Mouse (Mus musculus): ENCODE results near the gene Pilra.

Pilra gene

DNA sequence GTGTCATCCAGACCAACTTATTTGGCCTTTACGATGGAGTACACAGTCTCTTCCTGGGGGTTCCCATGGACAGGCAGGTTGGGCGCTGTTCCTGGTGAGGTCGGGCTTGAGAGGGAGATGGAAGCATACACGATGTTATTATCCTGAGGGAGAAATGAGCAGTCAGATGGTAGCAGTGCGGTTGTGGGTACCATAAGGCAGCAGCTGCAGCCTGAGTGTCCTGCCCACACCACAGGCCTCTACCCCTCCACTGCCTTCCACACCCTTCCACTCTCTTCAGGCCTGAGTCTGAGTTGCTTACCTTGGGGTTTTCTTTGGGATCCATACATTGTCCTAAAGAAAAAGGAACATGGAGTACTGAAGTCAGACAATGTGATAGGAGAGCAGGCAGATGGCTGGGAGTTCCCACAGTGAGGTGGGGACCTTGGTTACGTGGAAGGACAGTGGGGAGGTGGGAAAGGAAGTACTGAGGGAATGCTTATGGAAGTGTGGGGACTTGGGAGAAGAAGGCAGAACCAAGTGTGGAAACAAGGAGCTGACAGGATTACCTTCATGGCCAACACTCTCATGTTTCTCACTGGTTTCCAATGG is 12.5 kb downstream of the Pilra start:
- DNase-seq (ENCODE audit: low read depth): no peak

DNA sequence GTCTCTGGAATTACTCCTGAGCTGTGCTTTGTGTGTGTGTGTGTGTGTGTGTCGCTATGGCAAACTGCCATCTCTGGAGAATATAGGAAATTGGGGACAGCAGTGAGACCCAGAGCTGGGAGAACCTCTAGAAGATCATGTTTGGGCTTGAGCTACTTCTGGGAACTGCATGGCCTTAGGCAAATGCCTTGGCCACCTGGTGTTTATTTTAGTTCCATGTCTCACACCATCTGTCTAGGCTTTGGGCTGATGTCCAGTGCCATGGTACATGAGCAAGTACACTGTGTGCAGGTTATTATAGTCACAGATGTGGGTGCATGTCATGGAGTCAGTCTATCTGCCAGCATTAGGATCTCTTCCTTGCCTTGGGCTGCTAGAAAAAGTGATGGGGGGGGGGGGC is 13.5 kb downstream of the Pilra start:
- no peak for DNase-seq (ENCODE audit: low read depth)

DNA sequence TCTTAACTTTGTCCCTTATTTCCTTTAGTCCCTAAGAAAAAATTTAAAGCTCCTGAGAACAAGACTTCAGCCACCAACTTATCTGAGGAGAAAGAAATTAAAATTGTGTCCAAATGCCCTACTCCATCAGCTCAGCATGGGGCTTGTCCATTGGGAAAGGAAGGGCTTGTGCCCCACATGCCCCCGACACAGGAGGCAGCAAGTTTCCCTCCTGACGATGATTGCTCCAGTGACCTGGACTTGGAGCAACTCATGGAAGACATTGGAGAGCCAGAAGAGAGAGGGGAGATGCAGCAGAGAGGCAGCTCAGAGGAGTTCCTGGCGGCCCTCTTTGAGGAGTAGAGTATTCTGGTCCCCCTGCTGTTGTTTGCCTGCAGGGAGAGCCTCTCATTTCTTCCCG is 14.0 kb downstream of the Pilra start:
- DNase-seq (ENCODE audit: low read depth): no peak

DNA sequence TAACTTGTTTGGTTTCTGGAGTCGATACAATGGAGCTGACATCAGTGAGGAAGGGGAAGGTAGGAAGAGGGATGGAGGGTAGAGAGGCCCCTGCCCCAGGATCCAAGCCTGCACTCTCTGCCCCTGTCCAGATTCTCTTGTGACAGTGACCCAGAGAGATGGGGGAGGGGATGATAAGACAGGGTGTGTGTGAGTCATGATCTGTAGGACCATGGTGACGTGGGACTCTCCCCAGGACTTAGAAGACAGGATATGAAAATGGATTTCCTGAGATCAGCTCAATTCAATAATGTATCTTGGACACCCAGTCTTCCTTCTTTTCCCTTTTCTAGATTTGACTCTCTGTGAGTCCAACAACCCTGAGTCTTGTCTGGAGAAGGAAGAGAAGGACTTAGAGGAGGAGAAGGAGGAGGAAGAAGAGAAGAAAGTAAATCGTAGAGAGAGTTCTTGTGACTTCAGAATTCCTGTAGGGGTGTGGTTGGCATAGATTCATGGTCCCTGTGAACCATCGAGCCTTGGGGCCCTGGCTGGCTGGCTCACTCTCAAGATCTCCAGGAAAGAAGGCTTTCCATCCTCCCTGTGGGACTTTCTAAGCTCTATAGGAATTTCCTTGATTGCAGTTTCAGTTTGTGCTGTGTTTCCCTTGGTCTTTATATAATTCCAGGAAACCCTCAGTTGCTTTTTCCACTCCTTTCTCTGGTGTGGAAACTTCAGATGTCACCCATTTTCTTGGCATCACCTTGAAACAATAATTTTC is 18.4 kb downstream of the Pilra start:
- DNase-seq (ENCODE audit: low read depth): peak; percentile 19

DNA sequence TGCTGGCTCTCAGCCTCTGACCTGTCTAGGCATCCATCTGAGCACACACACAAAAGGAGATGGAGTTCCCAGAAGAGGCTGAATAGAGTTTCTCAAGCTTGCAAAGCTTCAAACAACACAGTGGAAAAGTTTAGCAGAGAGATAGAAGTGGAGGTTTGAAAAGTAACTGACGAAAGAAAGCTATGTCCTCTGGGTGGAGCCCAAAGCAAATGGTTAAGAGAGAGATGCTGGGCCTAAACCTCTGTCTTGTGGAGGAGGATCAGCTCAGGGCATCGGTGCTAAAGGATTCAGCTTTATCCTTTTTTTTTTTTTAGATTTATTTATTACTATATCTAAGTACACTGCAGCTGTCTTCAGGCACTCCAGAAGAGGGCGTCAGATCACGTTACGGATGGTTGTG is 27.8 kb downstream of the Pilra start:
- DNase-seq (ENCODE audit: low read depth): no peak

DNA sequence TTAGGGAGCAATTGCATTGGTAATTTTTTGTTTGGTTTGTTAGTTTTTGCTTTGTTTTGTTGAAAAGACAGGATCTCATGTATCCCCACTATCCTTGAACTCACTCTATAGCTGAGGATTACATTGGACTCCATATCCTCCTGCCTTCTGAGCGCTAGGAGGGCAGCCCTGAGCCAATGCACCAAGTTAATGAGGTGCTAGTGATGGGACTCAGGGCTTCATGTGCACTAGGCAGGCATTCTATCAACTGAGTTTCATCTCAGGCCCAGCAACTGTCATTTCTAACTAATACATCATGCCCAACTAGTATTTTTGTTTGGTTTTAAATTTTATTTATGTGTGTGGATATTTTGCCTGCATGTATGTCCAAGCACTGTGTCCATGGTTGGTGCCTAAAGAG is 29.9 kb downstream of the Pilra start:
- DNase-seq (ENCODE audit: low read depth): no peak

DNA sequence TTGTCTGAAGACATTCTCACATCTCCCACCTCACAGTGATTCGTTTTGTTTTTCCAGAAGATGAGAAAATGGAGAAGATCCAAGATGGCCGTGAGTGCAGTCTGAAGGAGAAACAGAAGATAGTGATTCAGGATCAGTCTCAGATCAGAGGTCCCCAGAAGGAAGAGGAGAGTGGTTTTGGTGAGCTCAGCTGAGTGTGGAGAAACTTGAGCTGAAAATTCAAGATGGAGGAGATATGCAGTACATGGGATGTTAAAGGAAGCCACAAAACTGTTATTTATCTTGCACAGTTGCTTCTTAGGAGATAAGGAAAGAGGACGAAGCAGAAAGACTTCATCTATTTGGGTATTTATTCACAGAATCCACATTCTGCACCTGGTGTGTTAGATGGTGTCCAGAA is 35.2 kb downstream of the Pilra start:
- DNase-seq (ENCODE audit: low read depth): no peak

DNA sequence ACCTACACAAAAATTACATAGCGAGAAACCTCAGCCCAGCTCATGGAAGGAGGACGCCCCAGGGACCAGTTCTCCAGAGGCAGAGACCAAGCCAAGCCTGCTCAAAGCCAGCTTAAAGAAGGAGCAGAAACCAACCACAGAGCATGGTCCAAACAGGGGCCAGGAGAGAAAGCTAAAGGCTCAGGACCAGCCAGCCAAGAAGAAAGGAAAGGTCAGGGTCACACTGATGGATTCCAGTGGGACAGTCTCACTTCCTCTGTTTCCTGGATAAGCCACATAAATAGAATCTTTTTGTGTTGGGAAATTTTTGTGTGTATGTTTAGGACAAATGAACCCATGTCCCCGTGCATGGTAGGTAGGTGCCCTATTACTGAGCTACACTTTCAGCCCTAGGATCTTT is 39.5 kb downstream of the Pilra start:
- DNase-seq (ENCODE audit: low read depth): no peak

DNA sequence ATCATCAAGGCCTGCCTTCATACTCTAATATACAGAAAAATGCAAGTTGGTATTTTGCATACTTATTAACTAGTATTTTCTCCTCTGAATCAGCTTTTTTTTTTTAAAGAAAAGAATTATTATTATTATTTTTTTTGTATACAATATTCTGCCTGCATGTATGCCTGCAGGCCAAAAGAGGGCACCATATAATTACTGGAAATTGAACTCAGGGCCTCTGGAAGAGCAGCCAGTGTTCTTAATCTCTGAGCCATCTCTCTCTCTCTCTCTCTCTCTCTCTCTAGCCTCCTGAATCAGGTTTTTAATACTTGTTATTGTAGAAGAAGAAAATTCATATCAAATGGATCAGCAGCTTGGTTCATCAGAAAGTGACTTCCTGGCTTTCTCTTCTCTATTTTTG is 44.5 kb downstream of the Pilra start:
- peak; percentile 49 for DNase-seq (ENCODE audit: low read depth)

DNA sequence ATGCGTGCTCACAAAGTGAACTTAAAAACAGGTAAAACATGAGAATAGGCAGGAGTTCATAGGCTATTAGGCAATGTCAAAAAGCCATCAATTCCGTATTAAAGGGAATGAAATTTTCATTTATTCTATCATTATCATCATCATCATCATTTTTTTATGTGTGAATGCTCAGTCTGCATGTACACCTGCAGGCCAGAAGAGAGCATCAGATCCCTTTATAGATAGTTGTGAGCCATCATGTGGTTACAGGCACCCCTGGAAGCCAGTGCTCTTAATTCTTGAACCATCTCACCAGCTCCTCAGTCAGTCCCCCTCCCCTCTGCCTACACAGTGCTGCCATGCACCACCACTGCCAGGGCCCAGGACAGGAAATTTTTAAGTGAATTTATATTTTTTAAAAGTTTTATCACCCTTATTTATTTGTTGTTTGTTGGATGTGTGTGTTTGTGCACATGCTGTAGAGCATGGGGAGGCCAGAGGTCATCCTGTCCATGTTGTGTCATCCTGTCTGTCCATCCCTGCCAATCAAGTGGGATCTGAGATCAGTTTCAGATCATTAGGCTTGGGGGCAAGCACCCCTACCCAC is 47.0 kb downstream of the Pilra start:
- no peak for DNase-seq (ENCODE audit: low read depth)

DNA sequence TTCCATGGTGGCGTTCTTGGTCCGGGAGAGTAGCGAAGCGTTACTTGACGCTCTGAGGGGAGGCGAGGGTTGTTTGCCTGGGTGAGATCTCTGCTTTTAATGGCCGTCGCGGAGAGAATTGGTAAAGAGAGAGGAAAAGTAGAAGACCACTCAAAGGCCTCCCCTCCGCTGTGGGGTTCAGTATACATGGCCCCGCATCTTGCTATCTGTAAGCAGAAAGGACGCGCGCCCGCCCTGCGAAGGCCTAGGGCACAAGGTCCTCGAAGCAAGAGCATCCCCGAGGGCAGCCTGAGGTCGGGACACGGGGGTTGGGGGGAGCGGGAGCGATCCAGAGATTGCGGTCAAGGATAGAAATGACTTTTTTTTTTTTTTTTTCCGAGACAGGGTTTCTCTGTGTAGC is 47.9 kb downstream of the Pilra start:
- DNase-seq (ENCODE audit: low read depth): no peak

DNA sequence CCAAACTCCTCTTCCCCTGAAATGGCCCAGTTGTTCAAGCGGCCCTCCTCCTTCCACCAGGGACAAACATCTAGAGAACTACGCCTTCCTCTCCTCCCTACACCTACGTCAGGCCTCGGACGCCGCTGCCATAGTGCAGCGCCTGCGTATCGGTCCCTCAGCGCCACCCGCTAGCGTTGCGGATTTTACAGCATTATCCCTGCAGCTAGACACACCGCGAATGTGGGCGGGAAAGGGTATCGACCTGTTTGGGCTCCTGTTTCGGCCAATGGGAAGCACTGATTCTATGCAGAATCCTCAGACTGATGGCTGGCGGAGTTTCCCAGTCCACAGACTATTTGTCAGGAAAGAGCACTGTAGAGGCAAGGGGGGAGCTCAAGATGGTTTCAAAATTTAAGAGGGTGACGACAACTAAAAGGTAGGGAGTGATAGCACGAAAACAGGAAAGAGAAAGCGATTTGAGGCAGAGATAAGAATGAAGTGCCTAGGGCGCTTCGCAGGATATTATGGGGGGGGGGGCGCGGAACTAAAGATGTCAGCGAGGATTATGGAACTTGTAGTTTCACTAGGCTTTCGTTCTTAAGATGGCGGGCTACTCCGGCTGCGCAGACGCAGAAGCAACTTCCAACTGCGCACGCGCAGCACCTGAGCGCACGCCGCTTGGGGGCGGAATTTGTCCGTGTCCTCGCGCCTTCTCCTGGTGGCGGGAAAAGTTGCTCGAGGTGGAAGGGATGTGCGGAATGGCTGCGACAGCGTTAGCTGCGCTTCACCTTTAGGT is 48.7 kb downstream of the Pilra start, which contains the start of the genes Mepce and Zcwpw1:
TSS of gene Mepce (minus strand) at position 505 of the 778 bp plus-strand sequence.
TSS of gene Zcwpw1 (plus strand) at position 648 of the 778 bp plus-strand sequence.
- peak; percentile 97 for DNase-seq (ENCODE audit: low read depth)

DNA sequence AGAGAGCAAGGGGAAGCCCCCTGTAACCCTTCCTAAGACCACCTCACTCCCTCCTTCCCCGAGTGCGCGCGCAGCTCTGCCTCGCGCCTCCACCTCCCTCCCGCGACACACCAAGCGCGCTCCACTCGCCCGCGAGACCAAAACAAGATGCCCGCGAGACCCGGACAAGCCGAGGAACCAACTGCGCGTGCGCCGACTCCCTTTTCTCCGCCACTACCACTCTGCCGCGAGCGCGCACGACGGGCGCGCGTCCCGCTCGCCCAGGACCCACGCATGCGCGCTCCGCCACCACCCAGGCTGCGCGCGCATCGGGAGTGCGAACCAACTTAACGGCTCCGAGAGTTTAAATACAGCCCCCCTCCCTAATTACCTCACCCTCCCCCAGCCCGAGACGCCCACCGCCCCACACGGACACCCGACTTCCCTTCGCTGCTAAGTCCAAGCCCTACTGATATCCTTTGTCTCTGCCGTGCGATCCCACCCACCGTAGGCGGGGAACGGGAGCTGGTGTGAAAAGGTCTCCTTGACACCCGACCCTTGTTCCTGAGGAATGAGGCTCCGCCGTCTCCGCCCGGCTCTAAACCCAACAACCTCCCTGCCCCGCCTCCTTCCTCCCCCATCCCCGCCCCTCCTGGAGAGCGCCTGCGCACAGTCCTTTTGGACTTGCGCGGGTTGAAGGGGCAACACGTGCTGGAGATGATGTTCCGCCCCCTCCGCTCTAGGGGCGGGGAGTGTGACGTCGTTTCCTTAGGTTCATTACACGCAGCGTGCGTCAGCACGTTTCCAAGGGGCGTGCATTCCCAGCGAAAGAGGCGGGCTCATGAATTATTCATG is 49.8 kb downstream of the Pilra start:
- peak; percentile 100 for DNase-seq (ENCODE audit: low read depth)

DNA sequence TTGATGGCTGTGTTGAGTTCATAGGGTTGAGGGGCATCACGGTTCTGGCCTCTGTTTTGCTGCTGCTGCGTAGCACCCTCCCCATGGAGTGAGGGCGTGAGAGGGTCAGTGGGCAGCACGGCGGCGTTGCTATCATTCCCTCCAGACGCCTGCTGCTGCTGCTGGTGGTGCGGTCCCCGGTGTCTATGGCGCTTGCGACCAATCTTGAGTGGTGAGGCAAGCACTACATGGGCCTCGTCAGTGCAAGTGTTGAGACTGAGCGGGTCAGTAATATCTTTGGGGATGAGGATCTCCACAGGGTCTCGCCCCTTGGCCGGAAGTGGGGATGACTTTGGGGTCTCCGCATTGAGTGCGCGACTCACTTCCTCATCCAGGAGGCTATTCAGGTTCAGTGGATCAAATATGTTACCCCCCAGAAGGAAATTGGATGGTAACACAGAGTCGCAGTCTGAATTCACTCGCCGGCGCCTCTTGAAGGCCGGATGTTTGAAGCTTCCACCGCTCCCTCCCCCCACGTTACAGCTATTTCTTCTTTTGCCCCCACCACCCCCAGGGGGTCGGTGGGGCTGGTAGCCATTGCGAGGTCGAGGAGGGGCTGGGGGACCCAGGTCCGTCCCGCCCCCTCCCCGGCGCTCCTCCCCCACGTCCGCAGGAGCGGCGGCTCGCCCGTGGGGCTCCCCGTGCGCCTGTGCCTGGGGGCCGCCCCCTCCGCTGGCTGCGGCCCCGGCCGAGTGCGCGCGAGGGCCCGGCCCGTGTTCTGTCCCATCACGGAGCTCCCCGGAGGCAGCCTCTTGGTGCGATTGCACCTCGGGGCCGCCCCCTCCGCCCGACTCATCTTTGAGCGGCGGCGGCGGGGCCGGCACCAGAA is 50.7 kb downstream of the Pilra start:
- DNase-seq (ENCODE audit: low read depth): no peak

DNA sequence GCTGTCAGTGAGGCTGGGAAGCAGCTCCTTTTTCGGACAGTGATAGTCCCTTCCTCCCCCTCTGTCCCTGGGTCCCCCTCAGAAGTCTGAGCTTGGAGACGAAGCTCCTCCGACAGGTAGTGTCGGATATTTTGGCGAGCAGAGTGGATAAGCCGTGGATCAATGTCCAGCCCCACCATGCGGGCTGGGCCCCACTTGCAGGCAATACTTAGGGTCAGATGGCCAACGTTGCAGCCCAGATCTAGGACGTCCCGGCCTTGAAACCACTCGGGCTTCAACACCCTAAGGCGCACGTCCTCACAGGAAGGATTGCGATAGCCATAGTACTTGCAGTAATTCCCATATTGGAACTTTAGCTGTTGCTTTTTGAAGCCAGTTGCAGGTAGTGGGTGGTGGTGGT is 51.5 kb downstream of the Pilra start:
- DNase-seq (ENCODE audit: low read depth): no peak

DNA sequence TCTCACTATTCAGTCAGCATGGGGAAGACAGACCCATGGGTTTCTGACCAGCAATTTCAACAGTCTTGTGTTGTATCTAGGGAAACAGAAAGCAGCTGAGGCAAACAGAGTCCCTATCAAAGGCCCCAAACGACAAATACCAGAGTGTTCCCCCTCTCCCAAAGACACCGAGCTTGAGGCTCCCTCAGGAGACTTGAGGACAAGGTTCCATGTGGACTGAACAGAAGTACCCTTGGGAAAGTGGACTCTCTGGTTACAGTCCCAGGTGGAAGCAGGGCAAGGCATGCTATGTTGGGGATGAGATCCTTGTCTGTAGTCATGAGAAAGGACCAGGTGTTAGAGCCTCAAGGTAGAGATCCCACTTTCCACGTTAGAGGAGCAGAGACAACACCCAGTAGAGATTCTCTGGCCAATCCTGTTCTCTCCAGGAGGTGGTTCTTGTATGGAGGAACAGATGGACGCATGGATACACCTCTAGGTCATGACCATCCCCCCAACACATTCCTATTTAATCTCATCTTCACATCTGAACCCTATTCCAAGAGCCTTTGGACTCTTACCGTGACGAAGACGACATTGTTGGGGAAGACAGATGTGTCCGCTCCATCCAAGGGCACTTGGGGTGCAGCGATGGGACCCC is 52.1 kb downstream of the Pilra start:
- DNase-seq (ENCODE audit: low read depth): no peak

DNA sequence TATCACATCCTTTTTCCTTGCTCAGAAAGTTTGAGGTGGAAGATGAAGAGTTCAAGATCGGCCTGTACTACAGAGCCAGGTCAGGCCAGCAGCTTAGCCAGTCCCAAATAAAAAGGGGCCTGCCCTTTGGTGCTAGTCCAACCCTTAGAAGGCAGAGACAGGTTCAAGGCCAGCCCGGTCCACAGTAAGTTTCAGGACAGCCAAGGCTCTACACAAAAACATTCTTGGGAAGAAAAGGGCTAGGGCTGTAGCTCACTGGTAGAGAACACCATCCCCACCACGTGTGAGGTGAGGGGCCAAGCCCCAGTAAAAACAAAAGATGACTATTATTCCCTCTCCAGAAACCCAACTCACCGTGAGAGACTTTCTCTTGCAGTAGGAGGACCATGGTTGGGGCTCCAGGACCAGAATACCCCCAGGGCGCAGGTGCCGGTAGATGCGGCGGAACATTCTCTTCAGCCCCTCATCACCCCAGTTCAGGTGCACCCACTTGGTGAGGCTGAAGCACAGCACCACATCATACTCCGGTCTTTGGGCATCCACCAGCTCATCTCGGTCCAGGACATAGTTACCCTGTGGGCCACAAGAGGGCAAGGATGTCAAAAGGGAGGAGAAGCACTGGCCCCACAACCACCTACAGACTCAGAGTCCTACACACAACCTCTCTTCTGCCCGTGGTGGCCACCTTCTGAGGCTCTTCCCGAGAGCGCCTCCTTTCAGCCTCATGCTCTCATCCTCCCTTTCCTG is 53.1 kb downstream of the Pilra start:
- no peak for DNase-seq (ENCODE audit: low read depth)

DNA sequence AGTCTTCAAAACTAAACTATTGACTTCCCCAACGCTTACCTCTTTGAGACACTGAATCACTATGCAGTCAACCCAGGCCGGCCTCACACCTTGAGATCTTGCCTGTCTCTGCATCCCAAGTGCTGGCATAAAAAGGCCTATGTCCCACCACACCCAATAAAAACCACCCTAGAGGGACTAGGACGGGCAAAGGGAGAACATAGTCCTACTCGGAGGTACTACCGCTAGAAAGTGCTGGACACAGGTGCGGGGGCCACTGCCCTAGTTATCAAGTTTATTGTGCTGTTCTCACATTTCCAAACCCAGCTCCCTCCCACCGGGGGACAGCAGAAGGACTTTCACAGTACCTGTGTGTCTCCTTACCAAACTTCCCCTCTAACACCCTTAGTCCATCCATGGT is 54.4 kb downstream of the Pilra start:
- DNase-seq (ENCODE audit: low read depth): no peak

Data from NIH3T3 (cell line).